ENCODE assay signal across 10 mouse cellular contexts in the genomic region with DNA sequence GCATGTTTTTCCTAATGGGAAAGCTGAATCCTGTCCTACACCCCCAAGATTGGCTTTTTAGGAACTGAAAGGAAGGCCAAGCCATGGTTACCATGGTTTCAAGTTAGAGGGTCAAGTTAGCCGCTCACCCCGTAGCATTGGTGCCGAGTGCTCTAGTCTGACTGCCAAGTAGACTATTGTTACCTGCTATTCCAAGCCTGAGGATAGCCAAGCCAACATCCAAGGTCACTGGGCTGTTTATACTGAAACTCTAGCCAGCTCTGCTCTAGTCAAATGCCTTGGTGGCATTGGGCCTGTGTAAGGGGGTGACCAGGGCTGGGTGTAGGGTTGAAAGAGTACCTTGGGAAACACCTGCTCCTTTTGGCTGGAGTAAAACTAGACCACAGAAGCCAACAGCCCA.
DNase-seq lines count a peak whose midpoint lies in the region; ATAC-seq lines count a peak whose summit lies in the region.
"Had no signal": no experiment of that assay in that cellular context is flagged by ENCODE, and none has a peak within 500 bp of the region (broad histone marks: within the 10 kb centered on the region; RNA-seq: fewer than 3 reads in every experiment).

No protein-coding gene starts in this region.

- ATAC-seq in heart, embryonic 12.5 days (ENCODE audit: insufficient number of reproducible peaks, low FRiP score) = no peak
- ATAC-seq in midbrain, embryonic 13.5 days = 0 out of 2 replicates have a peak, but pooled peaks have one; percentile 44
- ATAC-seq: lung, postnatal 0 days had no signal

- peak; percentile 72 to 81 for DNase-seq in cerebellum, postnatal 10 days
- no peak for DNase-seq in cerebellum, postnatal 36 days
- DNase-seq in kidney, adult 9 months = peak; percentile 33
- DNase-seq in kidney, postnatal 14 days = no peak
- DNase-seq in thymus, postnatal 14 days = no peak
- no peak for DNase-seq in layer of hippocampus, postnatal 25 days (ENCODE audit: extremely low spot score in 1 of 2, low spot score in 1 of 2)

- WGBS in heart, embryonic 12.5 days = 78% methylated on average over 3 of the region's 3 CpGs
- 18% methylated on average over 3 of the region's 3 CpGs for WGBS in midbrain, embryonic 13.5 days

- no peaks in the 10 kb centered on the region for H3K9me3 ChIP-seq in heart, embryonic 12.5 days (replicated peaks)
- no peaks in the 10 kb centered on the region for H3K9me3 ChIP-seq in midbrain, embryonic 13.5 days

- peak overlapping the region; percentile 85 for H3K27ac ChIP-seq in heart, embryonic 12.5 days (ENCODE audit: poor library complexity, severe bottlenecking)
- H3K27ac ChIP-seq in midbrain, embryonic 13.5 days = no peak overlapping the region

- H3K4me3 ChIP-seq in heart, embryonic 12.5 days = no peak overlapping the region
- no peak overlapping the region for H3K4me3 ChIP-seq in midbrain, embryonic 13.5 days (replicated peaks)
- H3K4me3 ChIP-seq: limb, embryonic 12.5 days had no signal

- no peak overlapping the region; the same call in 1 of the 2 replicates for H3K4me2 ChIP-seq in heart, embryonic 12.5 days
- H3K4me2 ChIP-seq in midbrain, embryonic 13.5 days (replicated peaks) = no peak overlapping the region

- no peaks in the 10 kb centered on the region for H3K36me3 ChIP-seq in heart, embryonic 12.5 days
- H3K36me3 ChIP-seq in midbrain, embryonic 13.5 days = no peaks in the 10 kb centered on the region

- peaks cover 46% of the 10 kb centered on the region for H3K4me1 ChIP-seq in heart, embryonic 12.5 days (replicated peaks)
- peaks cover 23% of the 10 kb centered on the region for H3K4me1 ChIP-seq in midbrain, embryonic 13.5 days (replicated peaks)

- no peaks in the 10 kb centered on the region for H3K27me3 ChIP-seq in heart, embryonic 12.5 days (replicated peaks)
- H3K27me3 ChIP-seq in midbrain, embryonic 13.5 days = peaks cover 34% of the 10 kb centered on the region; the same call in 1 of the 2 replicates
- H3K27me3 ChIP-seq: limb, embryonic 12.5 days had no signal

- H3K9ac ChIP-seq in heart, embryonic 12.5 days = no peak overlapping the region
- H3K9ac ChIP-seq in midbrain, embryonic 13.5 days (replicated peaks) = no peak overlapping the region
- H3K9ac ChIP-seq: limb, embryonic 12.5 days had no signal

Comparison
In these comparisons a context has a peak if more than half of its experiments do, and no peak if none do; other contexts are left out.
1. DNase-seq: peak in cerebellum, postnatal 10 days (2 of 2) and kidney, adult 9 months (single experiment); none in cerebellum, postnatal 36 days (0 of 2), kidney, postnatal 14 days (single experiment), thymus, postnatal 14 days (single experiment) and layer of hippocampus, postnatal 25 days (0 of 2).